Mouse (Mus musculus) cerebellum, adult 2 months (tissue): Measurements from ENCODE around the gene Thap7. TPM values are rescaled to one million over a fixed set of nuclear protein-coding genes. Genes with fewer than 3 reads are reported as not detected.

Experiments
- DNase-seq, 2 experiments: peaks; one replicate each; pipeline ENCODE4 v3.0.0; 2021
- H3K27ac ChIP-seq: fragments of 200-500 bp; 2 replicates; pipeline ENCODE4 v1.5.1; 2012; ENCODE audit warnings: low read length, control low read depth, inconsistent platforms; ENCODE audit not compliant: insufficient read depth
- H3K27me3 ChIP-seq: fragments of 200-500 bp; 2 replicates; pipeline ENCODE4 v1.6.1; 2012; ENCODE audit warnings: inconsistent platforms, mild to moderate bottlenecking, low read length, moderate library complexity; ENCODE audit not compliant: control insufficient read depth, insufficient read depth
- H3K4me1 ChIP-seq: fragments of 200-500 bp; 2 replicates; pipeline ENCODE4 v1.6.1; 2011; ENCODE audit warnings: low read length; ENCODE audit not compliant: control insufficient read depth, insufficient read depth
- H3K4me3 ChIP-seq: fragments of 200-500 bp; replicated peaks from 2 replicates; pipeline ENCODE3; 2011; ENCODE audit warnings: mild to moderate bottlenecking, low read depth, low read length, control low read depth; ENCODE audit not compliant: insufficient read depth
- CTCF ChIP-seq: fragments of 200-500 bp; IDR thresholded peaks from 2 replicates; pipeline ENCODE4 v1.5.1; 2011; ENCODE audit warnings: low read depth, mild to moderate bottlenecking, control low read depth, low read length, moderate library complexity, borderline replicate concordance; ENCODE audit not compliant: insufficient read depth
- POLR2A ChIP-seq: fragments of 200-500 bp; IDR thresholded peaks from 2 replicates; pipeline ENCODE4 v1.6.1; 2011; ENCODE audit warnings: low read length, control low read depth, borderline replicate concordance; ENCODE audit not compliant: insufficient read depth
- WGBS: fragments of 180-500 bp; shearing (Covaris S2); methylation state at CpG from one replicate; pipeline ENCODE4 v1.1.7; 2018; 5-methylcytosine and 5-hydroxymethylcytosine counted together
- polyA plus RNA-seq: library from polyadenylated mRNA; depleted of rRNA; stranded (reverse); fragments of >200 nt; gene quantifications from 2 replicates; pipeline ENCODE4 v1.2.3, GENCODE M21; 2012; rRNA removed

The Thap7 gene
- polyA plus RNA-seq, 1 experiment, result 74.3 TPM

DNA sequence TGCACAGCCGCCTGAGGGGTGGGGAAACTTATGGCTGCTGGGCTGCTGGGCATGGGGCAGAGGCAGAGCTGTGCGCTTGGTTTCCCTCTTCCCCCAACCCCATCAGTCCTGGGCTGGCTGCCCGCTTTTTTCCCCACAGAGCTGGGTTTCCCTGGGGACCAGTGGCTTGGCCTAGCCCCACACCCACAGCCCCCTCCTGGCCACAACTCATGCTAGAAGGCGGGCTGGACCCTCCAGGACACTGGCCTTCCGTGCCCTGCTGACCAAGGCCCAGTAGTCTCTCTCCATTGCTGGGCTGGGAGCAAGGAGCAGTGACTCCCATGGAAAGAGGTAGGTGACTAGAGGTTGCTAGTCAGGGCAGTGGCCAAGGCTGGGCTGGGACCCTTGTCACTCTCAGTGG lies 39.8 kb downstream of the Thap7 start:
- peak; percentile 55 to 62 for DNase-seq
- 56% methylated on average over 5 of the region's 5 CpGs for WGBS
- Histone ChIP-seq H3K4me3 (peak overlapping the region; percentile 85), H3K4me1 (peaks cover 40% of the 10 kb centered on the region), H3K27me3 (no peaks in the 10 kb centered on the region), H3K27ac (peak overlapping the region; percentile 89)
- no peak for TF ChIP-seq CTCF
- TF ChIP-seq POLR2A, result no peak

DNA sequence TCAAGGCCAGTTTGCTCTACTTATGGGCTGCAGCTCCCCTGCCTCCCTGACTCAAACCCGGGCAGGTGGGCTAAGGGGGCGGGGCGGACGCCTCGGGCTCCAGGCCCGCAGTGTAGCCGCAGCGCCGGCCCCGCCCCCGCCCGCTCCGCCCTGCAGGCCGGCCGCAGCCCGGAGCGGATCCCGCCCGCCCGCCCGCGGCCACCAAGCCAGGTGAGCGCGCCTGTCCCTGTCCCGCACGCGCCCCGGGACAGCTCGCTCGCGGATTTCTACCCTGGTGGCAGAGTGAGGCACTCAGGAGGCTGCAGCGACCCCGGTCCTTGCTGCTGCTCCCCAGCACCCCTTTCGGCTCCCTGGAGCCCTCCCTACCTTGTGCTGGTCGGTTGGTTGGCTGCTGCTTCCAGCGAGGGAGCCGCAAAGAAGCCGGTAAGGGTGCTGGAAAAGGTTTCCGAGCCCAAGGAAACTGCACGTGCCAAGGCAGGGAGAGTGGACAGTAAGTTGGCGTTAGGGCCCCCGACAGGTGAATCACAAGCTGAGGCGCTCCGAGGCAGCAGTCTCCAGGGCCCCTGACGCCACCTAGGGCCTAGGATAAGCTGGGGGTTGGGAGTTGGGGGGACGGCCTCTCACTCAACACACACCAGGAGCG lies 41.3 kb downstream of the Thap7 start, which contains the start of gene Aifm3:
Aifm3 (plus strand) TSS at position 143 of the 643 bp plus-strand sequence.
- Histone ChIP-seq H3K4me3 (peak within 1 kb of the TSS; percentile 85), H3K27me3 (no peaks in the 10 kb centered on the region), H3K4me1 (peaks cover 31% of the 10 kb centered on the region), H3K27ac (peak within 1 kb of the TSS; percentile 89)
- WGBS, result under 1% methylated on average over 44 of the region's 47 CpGs
- DNase-seq, result peak; percentile 75 to 78
- TF ChIP-seq POLR2A, result peak; percentile 38; the same call in 1 of the 2 replicates
- no peak for TF ChIP-seq CTCF

DNA sequence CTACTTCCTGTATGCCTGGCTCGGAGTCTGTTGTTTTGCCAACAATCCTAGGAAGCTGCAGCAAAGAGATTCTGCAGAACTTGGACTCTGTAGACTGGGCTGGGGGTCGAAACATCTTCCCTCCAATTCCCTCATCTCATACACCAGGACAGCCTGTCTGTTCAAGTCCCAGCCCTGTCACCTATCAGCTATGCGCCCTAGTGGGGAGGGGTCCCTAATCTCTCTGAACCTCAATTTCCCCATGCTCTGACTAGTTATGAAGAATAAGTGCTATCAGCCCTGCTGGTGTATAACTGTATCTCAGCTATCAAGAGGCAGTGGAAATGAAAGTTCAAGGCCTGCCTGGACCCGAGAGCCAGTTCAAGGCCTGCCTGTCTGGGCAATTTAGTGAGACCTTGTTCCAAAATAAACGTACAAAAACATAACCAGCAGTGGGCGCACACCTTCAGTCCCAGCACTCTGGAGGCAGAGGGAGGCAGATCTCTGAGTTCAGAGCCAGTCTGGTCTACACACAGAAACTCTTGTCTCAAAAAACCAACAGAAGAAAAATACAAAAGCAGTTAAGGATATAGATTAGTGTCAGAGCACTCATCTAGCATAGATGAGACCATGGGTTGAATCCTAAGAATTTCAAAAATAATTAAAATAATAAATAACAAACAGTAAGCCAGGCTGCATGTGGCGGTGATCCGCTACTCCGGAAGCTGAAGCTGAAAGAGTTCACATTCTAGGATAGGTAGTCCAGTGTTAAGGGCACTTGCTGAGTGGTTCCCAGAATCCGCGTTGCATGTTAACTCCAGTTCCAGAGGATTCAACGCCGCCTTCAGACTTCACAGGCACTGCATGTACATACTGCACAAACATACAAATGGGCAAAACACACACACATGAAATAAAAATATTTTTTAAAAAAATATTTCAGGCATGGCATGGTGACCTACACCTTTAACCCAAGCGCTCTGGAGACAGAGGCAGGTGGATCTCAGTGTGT lies 42.2 kb downstream of the Thap7 start:
- peak in 1 of 2 experiments; percentile 44 for DNase-seq

DNA sequence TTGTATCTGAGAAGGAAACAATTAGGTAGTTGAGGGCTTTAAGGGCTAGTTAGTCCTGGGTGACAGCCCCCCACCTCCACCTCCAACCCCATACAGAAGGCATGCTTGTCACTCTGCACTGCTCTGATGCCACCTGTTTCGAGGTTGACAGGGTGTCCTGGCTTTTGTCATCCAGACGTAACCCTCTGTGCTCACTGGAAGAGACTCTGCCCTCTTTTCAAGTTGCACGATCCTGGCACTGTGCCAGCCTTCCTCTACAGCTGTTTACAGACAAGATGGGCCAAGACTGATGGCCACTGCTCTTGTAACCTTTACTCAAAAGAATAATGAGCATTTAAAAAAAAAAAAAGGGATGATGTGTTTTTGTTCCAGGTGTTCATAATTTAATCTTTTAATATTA lies 44.4 kb downstream of the Thap7 start:
- peaks cover 14% of the 10 kb centered on the region for H3K4me1 ChIP-seq
- H3K27ac ChIP-seq, result no peak overlapping the region
- 8% methylated on average over 3 of the region's 3 CpGs for WGBS

More for the DNA sequence above, 42.2 kb downstream of the Thap7 start:
- peaks cover 28% of the 10 kb centered on the region for H3K4me1 ChIP-seq
- no peak overlapping the region for H3K27ac ChIP-seq
- no peaks in the 10 kb centered on the region for H3K27me3 ChIP-seq
- peak overlapping the region; percentile 62 for H3K4me3 ChIP-seq
- 44% methylated on average over 14 of the region's 14 CpGs for WGBS
- no peak for TF ChIP-seq POLR2A
- TF ChIP-seq CTCF, result peak; percentile 16; the same call in 1 of the 2 replicates

DNA sequence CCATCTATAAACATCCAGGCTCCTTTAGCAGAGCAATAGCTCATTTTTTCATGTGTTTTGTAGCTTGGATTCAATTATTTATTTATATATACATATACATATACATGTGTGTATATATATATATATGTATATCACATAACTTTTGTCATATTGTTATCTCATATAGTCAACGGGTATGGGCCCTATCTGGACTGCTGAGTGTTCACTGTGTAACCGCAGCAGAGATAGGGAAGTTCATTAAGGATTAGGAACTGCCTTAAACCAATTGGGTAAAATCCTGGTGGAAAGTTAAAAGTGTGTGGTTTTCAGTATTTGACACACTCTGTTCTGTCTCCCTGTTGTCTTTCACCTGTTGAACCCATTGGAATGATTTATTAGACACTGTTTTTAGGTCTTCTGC lies 49.5 kb downstream of the Thap7 start:
- no peak for TF ChIP-seq POLR2A
- no peak for TF ChIP-seq CTCF
- no peaks in the 10 kb centered on the region for H3K27me3 ChIP-seq
- H3K4me1 ChIP-seq, result peaks cover 9% of the 10 kb centered on the region
- DNase-seq, result no peak
- 86% methylated on average over 2 of the region's 2 CpGs for WGBS
- no peak overlapping the region for H3K4me3 ChIP-seq
- no peak overlapping the region for H3K27ac ChIP-seq

More for the DNA sequence above, 44.4 kb downstream of the Thap7 start:
- Histone ChIP-seq H3K27me3 (no peaks in the 10 kb centered on the region), H3K4me3 (no peak overlapping the region)
- no peak for DNase-seq
- TF ChIP-seq CTCF (no peak), POLR2A (no peak)

DNA sequence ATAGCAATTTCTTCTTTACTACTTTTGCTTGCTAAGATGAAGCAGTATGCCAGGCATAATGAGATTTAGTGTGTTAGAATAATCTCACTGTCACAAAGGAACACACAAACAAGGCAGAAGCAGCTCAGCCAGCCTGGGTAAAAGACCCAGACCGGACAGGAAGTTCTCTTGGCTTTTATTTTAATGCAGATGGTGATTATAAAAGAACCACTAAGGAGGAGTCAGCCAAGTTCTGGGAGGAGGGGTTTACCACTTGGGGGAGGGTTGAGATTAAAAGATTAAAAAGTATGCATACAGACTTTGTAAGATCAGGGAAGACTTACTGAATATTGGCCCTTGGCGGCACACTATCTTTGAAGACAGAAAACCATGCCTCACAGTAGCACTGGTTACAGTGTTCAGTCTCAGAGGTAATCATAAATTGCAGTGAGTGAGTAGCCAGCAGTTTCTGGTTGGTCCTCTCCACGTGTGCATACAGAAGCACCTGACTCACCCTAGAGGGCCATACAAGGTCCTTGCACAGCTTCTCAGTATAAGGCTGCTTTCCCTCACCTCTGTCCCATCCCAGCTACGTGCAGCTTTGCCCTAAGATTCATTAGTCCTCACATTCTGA lies 52.5 kb downstream of the Thap7 start:
- DNase-seq, result no peak
- TF ChIP-seq CTCF (no peak), POLR2A (no peak)
- no peak overlapping the region for H3K4me3 ChIP-seq
- no peak overlapping the region for H3K27ac ChIP-seq
- peaks cover 9% of the 10 kb centered on the region for H3K4me1 ChIP-seq
- 44% methylated on average over 4 of the region's 4 CpGs for WGBS
- no peaks in the 10 kb centered on the region for H3K27me3 ChIP-seq

Other genes with a start within 250 kb of the Thap7 start
- gene Serpind1, start 199.8 kb downstream of the Thap7 start, polyA plus RNA-seq, result 6.0 and 6.5 TPM in 2 replicates
- gene Snap29, start 125.2 kb downstream of the Thap7 start, polyA plus RNA-seq, result 9.4 and 10.1 TPM in 2 replicates
- 251 and 265 TPM in 2 replicates for gene Pi4ka, start 124.8 kb downstream of the Thap7 start, polyA plus RNA-seq
- gene Crkl, start 79.1 kb downstream of the Thap7 start, polyA plus RNA-seq, result 37.9 and 41.0 TPM in 2 replicates
- 472 and 503 TPM in 2 replicates for gene Aifm3, start 41.5 kb downstream of the Thap7 start, polyA plus RNA-seq
- gene Lztr1, start 22.4 kb downstream of the Thap7 start, polyA plus RNA-seq, result 240 and 242 TPM in 2 replicates
- 0.36 and 0.89 TPM in 2 replicates for gene Lrrc74b, start 30.1 kb upstream of the Thap7 start, polyA plus RNA-seq
- 4.8 and 6.5 TPM in 2 replicates for gene P2rx6, start 30.7 kb upstream of the Thap7 start, polyA plus RNA-seq
- gene Slc7a4, start 52.1 kb upstream of the Thap7 start, polyA plus RNA-seq, result 40.8 and 46.2 TPM in 2 replicates
- 113 and 125 TPM in 2 replicates for gene Smpd4, start 88.2 kb upstream of the Thap7 start, polyA plus RNA-seq
- 112 and 123 TPM in 2 replicates for gene Ccdc74a, start 115.3 kb upstream of the Thap7 start, polyA plus RNA-seq
- gene Med15, start 201.8 kb upstream of the Thap7 start, polyA plus RNA-seq, result 73.1 and 78.7 TPM in 2 replicates
- gene Klhl22, start 228.5 kb upstream of the Thap7 start, polyA plus RNA-seq, result 101 and 106 TPM in 2 replicates